Mouse (Mus musculus) midbrain, postnatal 0 days (tissue): Measurements from ENCODE around the gene Lrit3. TPM values are rescaled to one million over a fixed set of nuclear protein-coding genes. Genes with fewer than 3 reads are reported as not detected.

ENCODE experiments used
- ATAC-seq: fragments of 200-750 bp; cut with Nextera tagmentation; 2 replicates; pipeline ENCODE4 v1.8.0; 2017; ENCODE audit warnings: moderate number of reproducible peaks, mild to moderate bottlenecking, moderate TSS enrichment, moderate library complexity; ENCODE audit not compliant: low FRiP score
- DNase-seq: peaks from one replicate; pipeline ENCODE4 v3.0.0-alpha.2; 2015; ENCODE audit warnings: low spot score
- H3K27ac ChIP-seq: fragments of 300-500 bp; sonication (generic); 2 replicates; pipeline ENCODE4 v1.5.1; 2014; ENCODE audit warnings: low read depth, mild to moderate bottlenecking, low read length, mixed read lengths
- H3K27me3 ChIP-seq: fragments of 300-500 bp; sonication (generic); 2 replicates; pipeline ENCODE4 v1.6.1; 2014; ENCODE audit warnings: low read length, control low read depth, mixed read lengths; ENCODE audit not compliant: insufficient read depth
- H3K36me3 ChIP-seq: fragments of 300-500 bp; sonication (generic); 2 replicates; pipeline ENCODE4 v1.6.1; 2014; ENCODE audit warnings: low read length, control low read depth, mixed read lengths; ENCODE audit not compliant: insufficient read depth
- H3K4me1 ChIP-seq: fragments of 300-500 bp; sonication (generic); 2 replicates; pipeline ENCODE4 v1.6.1; 2014; ENCODE audit warnings: mild to moderate bottlenecking, control low read depth, antibody characterized with exemption, low read length, mixed read lengths; ENCODE audit not compliant: insufficient read depth
- H3K4me2 ChIP-seq: fragments of 300-500 bp; sonication (generic); 2 replicates; pipeline ENCODE4 v1.6.1; 2014; ENCODE audit warnings: low read depth, mild to moderate bottlenecking, low read length, mixed read lengths; ENCODE audit not compliant: poor library complexity, severe bottlenecking
- H3K4me3 ChIP-seq: fragments of 300-500 bp; sonication (generic); 2 replicates; pipeline ENCODE4 v1.5.1; 2014; ENCODE audit warnings: low read depth, mild to moderate bottlenecking, low read length, moderate library complexity
- H3K9ac ChIP-seq: fragments of 300-500 bp; sonication (generic); replicated peaks from 2 replicates; pipeline ENCODE4 v1.6.1; 2014; ENCODE audit warnings: mild to moderate bottlenecking, low read length, moderate library complexity, mixed read lengths; ENCODE audit not compliant: poor library complexity, severe bottlenecking
- H3K9me3 ChIP-seq: fragments of 300-500 bp; sonication (generic); 2 replicates; pipeline ENCODE4 v1.6.1; 2016; ENCODE audit warnings: low read length, control low read depth
- CTCF ChIP-seq: IDR thresholded peaks from 2 replicates; pipeline ENCODE4 v1.5.1; 2016; ENCODE audit warnings: antibody characterized with exemption, mild to moderate bottlenecking
- whole genome bisulfite sequencing: fragments of 180-500 bp; shearing (Covaris S2); extraction: QIAGEN DNeasy Blood & Tissue Kit; methylation state at CpG from one replicate; pipeline ENCODE4 v1.1.7; 2014; 5-methylcytosine and 5-hydroxymethylcytosine counted together
- polyA plus RNA-seq: library from polyadenylated mRNA; unstranded; fragments of >200 nt; fragmentation: Nextera tagmentation; extraction: Ambion mirVana; gene quantifications from 2 replicates; pipeline ENCODE4 v1.2.1, GENCODE M21; 2015
- total RNA-seq: library from RNA; depleted of rRNA; stranded (reverse); fragments of >200 nt; gene quantifications from 2 replicates; pipeline ENCODE4 v1.2.3, GENCODE M21; 2014

The Lrit3 gene
- total and polyA plus RNA-seq, 2 experiments from 2014 or later: not detected

- ATAC-seq (no peak), DNase-seq (no peak)
- TF ChIP-seq CTCF: no peak
- H3K36me3 ChIP-seq: peaks cover 20% of the 10 kb centered on the region
- H3K27me3 ChIP-seq: no peaks in the 10 kb centered on the region
- WGBS: 89% methylated on average over 4 of the region's 4 CpGs
- no peaks in the 10 kb centered on the region for H3K9me3 ChIP-seq
- no peaks in the 10 kb centered on the region for H3K4me1 ChIP-seq
- no peak overlapping the region for H3K9ac ChIP-seq
- H3K27ac ChIP-seq: no peak overlapping the region
- no peak overlapping the region for H3K4me3 ChIP-seq
- no peak overlapping the region for H3K4me2 ChIP-seq
These were observed 20.3 kb upstream of the Lrit3 start for GRCm38 (mm10) chr3:129824146-129824545.

GRCm38 (mm10) chr3:129823293-129823692 is 19.5 kb upstream of the Lrit3 start:
- no peak overlapping the region for H3K9ac ChIP-seq
- peak; percentile 71 for TF ChIP-seq CTCF
- no peaks in the 10 kb centered on the region for H3K27me3 ChIP-seq
- DNase-seq: peak; percentile 70
- H3K27ac ChIP-seq: no peak overlapping the region
- peak; percentile 74 for ATAC-seq
- 50% methylated on average over 5 of the region's 5 CpGs for WGBS
- H3K4me1 ChIP-seq: no peaks in the 10 kb centered on the region
- H3K9me3 ChIP-seq: no peaks in the 10 kb centered on the region
- peaks cover 20% of the 10 kb centered on the region for H3K36me3 ChIP-seq
- no peak overlapping the region for H3K4me3 ChIP-seq
- no peak overlapping the region for H3K4me2 ChIP-seq

GRCm38 (mm10) chr3:129822206-129822775 is 18.5 kb upstream of the Lrit3 start, which contains the start of gene Rrh:
TSS of gene Rrh (minus strand) at chr3:129822587.
- ATAC-seq (no peak), DNase-seq (no peak)
- Histone ChIP-seq H3K9me3 (no peaks in the 10 kb centered on the region), H3K27me3 (no peaks in the 10 kb centered on the region), H3K9ac (no peak within 1 kb of the TSS), H3K4me3 (no peak within 1 kb of the TSS), H3K4me1 (no peaks in the 10 kb centered on the region), H3K36me3 (peaks cover 20% of the 10 kb centered on the region), H3K4me2 (no peak within 1 kb of the TSS), H3K27ac (no peak within 1 kb of the TSS)
- no peak for TF ChIP-seq CTCF
- 81% methylated on average over 11 of the region's 11 CpGs for WGBS

GRCm38 (mm10) chr3:129821736-129822135 is 17.9 kb upstream of the Lrit3 start:
- 0 out of 2 replicates have a peak, but pooled peaks have one; percentile 10 for TF ChIP-seq CTCF
- 68% methylated on average over 8 of the region's 8 CpGs for WGBS
- Histone ChIP-seq H3K4me2 (no peak overlapping the region), H3K4me1 (no peaks in the 10 kb centered on the region), H3K27me3 (no peaks in the 10 kb centered on the region), H3K36me3 (peaks cover 20% of the 10 kb centered on the region), H3K9me3 (no peaks in the 10 kb centered on the region), H3K4me3 (no peak overlapping the region), H3K9ac (no peak overlapping the region), H3K27ac (no peak overlapping the region)
- DNase-seq: no peak
- no peak for ATAC-seq

- no peaks in the 10 kb centered on the region for H3K9me3 ChIP-seq
- H3K4me1 ChIP-seq: no peaks in the 10 kb centered on the region
- ATAC-seq (no peak), DNase-seq (no peak)
- 76% methylated on average over 9 of the region's 9 CpGs for WGBS
- H3K9ac ChIP-seq: no peak overlapping the region
- H3K27me3 ChIP-seq: no peaks in the 10 kb centered on the region
- H3K4me3 ChIP-seq: no peak overlapping the region
- no peak for TF ChIP-seq CTCF
- no peak overlapping the region for H3K4me2 ChIP-seq
- H3K36me3 ChIP-seq: peaks cover 20% of the 10 kb centered on the region
- no peak overlapping the region for H3K27ac ChIP-seq
These were observed 17.0 kb upstream of the Lrit3 start for GRCm38 (mm10) chr3:129820847-129821246.

GRCm38 (mm10) chr3:129799011-129799410 is 4.8 kb downstream of the Lrit3 start:
- Histone ChIP-seq H3K4me2 (no peak overlapping the region), H3K27me3 (no peaks in the 10 kb centered on the region), H3K9me3 (no peaks in the 10 kb centered on the region), H3K27ac (no peak overlapping the region), H3K4me3 (no peak overlapping the region), H3K4me1 (no peaks in the 10 kb centered on the region), H3K36me3 (no peaks in the 10 kb centered on the region), H3K9ac (no peak overlapping the region)
- WGBS: 79% methylated on average over 2 of the region's 2 CpGs
- no peak for DNase-seq
- no peak for TF ChIP-seq CTCF
- no peak for ATAC-seq
